Mouse (Mus musculus) layer of hippocampus, adult 2 months (tissue): ENCODE results near the gene Slc4a5. TPM values are rescaled to one million over a fixed set of nuclear protein-coding genes. Genes with fewer than 3 reads are reported as not detected.
A peak's percentile ranks its signal among the peaks of the same experiment; 100 is the strongest.

Source experiments
- DNase-seq, 2 experiments: peaks; one replicate each; pipeline ENCODE4 v3.0.0; 2022; ENCODE audit warnings: low spot score in 2 of 2
- H3K27ac ChIP-seq: fragments of 200-600 bp; 2 replicates; pipeline ENCODE4 v1.8.1; 2022
- H3K4me3 ChIP-seq: fragments of 200-600 bp; 2 replicates; pipeline ENCODE4 v1.8.1; 2022; ENCODE audit warnings: mild to moderate bottlenecking
- CTCF ChIP-seq: fragments of 200-600 bp; conservative IDR thresholded peaks from 2 replicates; pipeline ENCODE4 v1.8.1; 2022; ENCODE audit warnings: antibody characterized with exemption, mild to moderate bottlenecking, moderate library complexity
- total RNA-seq, 2 experiments: library from RNA; stranded (reverse); gene quantifications; 2 replicates each; pipeline ENCODE4 v1.2.3; 2021

Gene Slc4a5
- total RNA-seq, 2 experiments from 2014 or later = 0.44 to 0.98 TPM

DNA sequence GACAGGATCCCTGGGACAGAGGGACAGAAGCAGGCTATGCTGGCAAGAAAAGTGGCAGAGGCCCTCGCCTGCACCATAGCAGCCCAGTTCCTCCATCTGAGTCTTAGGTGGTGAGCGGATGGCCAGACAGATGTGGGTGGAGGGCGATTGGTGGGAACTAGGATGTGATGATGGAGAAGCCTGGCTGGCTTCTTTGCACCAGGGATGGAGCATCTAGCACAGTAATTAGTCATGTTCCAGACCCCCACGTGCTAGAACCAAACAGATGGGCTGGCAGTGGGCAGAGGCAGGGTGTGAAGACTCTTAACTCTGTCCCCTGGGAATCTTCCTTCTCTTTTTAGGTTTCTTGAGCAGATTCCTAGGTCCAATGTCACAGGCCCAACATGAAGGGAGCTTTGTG is 16.3 kb upstream of the Slc4a5 start:
- DNase-seq = peak in 1 of 2 experiments; percentile 8
- TF ChIP-seq CTCF = no peak
- Histone ChIP-seq H3K27ac (no peak overlapping the region), H3K4me3 (no peak overlapping the region)

DNA sequence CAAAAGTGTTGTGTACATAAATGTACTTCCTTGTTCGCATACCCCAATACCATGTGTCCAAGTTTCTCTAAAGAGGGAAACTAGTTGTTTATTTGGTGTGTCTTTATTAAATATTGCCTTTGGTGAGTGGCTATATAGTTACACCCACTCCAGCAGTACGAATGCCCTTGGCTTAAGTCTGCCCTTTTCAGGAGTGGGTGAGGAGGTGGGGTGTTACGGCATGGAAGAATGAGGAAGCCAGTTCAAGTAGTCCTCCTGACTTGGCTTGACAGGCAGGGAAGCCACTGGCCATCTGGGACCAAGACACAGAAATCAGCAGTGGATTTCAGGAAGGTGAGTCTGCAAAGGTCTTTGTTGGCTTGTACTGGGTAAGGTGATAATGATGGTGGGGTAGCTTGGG is 13.8 kb upstream of the Slc4a5 start:
- no peak overlapping the region for H3K27ac ChIP-seq
- DNase-seq = no peak
- no peak for TF ChIP-seq CTCF
- H3K4me3 ChIP-seq = no peak overlapping the region

DNA sequence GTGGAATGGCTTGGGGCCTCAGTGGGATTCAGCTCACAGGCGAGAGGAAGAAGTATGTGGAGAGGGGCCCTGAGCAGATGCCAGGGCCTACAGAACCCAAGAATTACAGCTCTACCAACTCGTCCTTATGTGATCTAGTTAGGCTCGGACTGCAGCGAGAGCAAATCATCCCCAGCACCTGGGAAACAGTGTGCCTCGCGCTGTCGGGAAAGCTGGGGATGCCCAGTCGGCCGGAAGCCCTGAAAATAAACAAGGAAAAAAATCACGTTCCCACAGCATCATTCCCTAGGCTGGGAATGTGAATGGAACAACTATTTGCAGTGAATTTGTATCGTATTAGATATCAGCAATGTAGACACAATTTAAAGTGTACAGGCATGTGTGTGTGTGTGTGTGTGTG is 13.3 kb upstream of the Slc4a5 start:
- no peak for TF ChIP-seq CTCF

DNA sequence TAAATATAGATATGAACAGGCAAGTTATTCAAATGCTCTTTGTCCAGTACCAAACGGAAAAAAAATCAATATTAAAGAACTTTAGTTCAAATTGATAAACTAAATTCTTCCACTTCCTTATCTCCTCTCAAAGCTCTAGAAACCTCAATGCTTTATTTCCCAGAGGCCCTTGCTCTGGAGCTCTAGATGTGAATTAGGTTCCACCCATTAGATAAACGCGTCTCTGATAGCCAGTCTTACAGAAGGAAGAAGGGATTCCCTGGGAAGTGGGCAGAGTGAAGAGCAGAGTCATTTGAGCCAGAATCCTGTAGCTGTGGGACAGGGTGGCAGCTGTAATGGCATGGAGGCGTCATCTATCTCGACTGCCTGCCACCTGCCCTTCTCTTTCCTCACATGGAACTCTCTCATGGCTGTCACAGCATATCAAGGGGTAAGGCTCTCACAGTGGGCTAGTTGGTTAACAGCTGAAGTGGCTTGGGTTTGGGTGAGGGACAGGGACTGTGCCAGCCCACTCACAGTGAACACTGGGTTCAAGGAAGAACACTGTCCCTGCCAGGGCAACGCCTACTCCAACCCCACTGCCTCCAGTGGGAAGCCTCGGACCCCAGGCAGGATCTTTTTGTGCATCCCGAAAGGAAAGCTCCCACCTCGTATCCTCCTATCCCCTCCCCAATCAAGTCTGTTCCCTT is 12.1 kb upstream of the Slc4a5 start:
- H3K27ac ChIP-seq = no peak overlapping the region
- H3K4me3 ChIP-seq = no peak overlapping the region
- no peak for DNase-seq
- no peak for TF ChIP-seq CTCF

More for the DNA sequence above, 13.3 kb upstream of the Slc4a5 start:
- Histone ChIP-seq H3K27ac (no peak overlapping the region), H3K4me3 (no peak overlapping the region)
- no peak for DNase-seq

DNA sequence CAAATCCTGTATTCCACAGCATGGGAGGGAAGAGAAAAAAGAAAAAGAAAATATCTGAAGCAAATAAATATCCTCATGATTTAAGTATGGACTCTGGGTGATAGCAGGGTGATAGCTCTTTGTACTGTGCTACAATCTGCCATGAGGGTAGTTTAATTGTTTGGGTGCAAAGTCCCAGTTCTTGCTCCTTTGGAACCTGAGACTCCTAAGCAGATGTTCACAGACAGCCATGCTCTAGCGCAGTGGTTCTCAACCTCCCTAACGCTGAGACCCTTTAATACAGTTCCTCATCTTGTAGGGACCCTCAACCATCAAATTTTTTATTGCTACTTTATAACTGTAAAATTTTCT is 11.6 kb upstream of the Slc4a5 start:
- no peak for TF ChIP-seq CTCF
- H3K4me3 ChIP-seq = no peak overlapping the region
- H3K27ac ChIP-seq = no peak overlapping the region
- no peak for DNase-seq

DNA sequence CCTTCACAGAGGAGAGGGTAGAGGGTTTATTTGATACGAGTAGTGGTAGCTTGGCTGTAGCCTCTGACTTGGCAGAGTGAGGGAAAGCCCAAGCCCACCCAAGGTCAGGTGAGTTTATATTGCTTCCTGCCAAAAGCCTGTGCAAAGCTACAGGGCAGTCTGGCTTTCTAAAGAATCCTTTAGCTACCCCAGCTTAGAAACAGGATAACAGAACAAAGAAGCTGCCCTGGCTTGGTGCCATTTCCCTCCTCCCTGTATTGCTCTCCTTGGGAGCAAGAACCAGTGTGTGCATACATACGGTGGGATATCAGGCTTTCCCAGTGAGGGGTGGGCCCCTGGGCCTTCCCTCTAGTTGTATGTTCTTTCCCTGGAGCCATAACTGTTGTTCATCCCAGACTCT is 9.1 kb upstream of the Slc4a5 start:
- no peak for TF ChIP-seq CTCF
- Histone ChIP-seq H3K27ac (no peak overlapping the region), H3K4me3 (no peak overlapping the region)
- no peak for DNase-seq

DNA sequence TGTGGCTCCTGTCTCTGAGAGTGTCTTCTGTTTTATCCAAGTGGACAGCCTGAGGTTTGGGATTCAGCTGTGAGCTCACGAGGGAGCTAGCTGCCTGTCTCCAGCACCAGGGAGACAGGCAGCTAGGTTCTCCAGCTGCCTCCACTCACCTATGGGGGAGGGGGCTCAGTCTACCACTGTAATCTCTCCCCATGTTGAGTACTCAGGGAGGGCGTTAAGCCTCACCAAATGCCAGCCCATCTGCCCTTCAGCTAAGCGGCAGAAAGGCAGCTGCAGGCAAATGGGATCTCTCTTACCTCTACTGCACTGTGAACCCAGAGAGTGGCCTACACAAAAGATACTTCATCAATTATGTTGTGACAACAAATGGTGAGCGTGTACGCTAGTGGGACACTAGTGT is 8.1 kb upstream of the Slc4a5 start:
- no peak overlapping the region for H3K27ac ChIP-seq
- no peak for TF ChIP-seq CTCF
- DNase-seq = no peak

DNA sequence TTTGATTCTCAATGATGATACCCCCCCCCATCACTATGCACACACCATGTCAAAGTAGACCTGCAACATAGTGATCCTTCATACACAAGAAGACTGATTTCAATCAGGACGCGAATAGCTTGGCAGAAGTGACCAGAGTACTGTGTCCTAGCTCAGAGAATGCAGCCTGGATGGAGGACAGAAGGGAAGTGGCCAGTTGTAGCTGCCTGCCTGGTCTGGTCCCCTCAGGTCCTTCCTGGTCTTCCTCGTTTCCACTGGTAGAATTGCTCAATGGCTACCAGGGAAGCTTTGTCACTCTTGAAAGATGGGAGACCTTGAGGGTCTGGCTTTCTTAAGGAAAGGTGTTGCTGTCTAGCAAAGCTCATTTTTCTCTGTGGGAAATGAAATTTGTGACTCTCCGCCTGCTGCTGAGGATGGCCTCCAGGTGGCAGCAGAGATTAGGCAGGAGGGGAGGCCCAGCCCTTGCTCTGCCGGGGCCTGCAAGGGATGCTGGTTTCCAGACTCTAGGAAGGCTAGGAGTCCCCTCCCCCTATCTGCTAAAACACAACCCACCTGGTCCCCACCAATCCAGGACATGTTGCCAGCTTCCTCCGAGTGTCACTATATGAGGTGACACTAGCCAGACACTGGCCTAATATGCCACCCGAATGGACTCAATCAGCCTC is 4.5 kb upstream of the Slc4a5 start:
- H3K27ac ChIP-seq = no peak overlapping the region
- peak; percentile 97 for TF ChIP-seq CTCF
- H3K4me3 ChIP-seq = no peak overlapping the region
- DNase-seq = peak; percentile 76 to 87

More for the DNA sequence above, 8.1 kb upstream of the Slc4a5 start:
- H3K4me3 ChIP-seq = no peak overlapping the region

DNA sequence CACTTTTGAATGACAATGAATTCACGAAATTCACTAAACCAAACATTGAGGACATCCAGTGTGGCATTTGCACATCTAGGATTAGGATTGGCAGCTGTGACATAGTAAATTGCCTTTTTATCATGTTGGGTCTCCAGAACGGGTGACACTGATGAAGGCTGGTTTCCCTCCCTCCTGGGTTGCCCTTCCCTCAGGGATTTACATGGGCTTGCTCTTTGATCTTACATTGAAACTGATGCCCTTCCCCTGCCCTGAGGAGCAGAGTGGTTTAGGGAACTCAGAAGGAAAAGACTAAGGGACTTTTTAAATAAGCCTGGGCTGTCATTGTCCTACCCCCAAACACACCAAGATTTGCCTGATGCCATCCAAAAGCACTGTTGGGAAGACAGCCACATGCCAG is 11.9 kb downstream of the Slc4a5 start:
- DNase-seq = no peak
- no peak for TF ChIP-seq CTCF
- Histone ChIP-seq H3K4me3 (no peak overlapping the region), H3K27ac (no peak overlapping the region)

DNA sequence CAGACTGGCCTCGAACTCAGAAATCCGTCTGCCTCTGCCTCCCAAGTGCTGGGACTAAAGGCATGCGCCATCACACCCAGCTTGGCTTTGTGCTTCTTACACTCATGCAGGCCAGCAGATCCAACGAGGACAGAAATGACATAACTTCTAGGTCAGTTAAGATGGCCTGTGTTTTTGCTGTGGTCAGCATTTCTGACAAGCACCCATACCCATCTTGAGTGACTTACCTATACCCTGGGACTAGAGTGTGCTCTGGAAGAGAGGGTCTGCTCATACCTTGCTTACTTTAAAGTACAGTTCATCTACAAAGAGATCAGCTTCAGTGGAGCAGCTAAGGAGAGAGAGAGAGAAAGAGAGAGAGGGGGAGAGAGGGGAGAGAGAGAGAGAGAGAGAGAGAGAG is 13.7 kb downstream of the Slc4a5 start:
- H3K4me3 ChIP-seq = no peak overlapping the region
- no peak overlapping the region for H3K27ac ChIP-seq
- no peak for TF ChIP-seq CTCF
- DNase-seq = no peak

DNA sequence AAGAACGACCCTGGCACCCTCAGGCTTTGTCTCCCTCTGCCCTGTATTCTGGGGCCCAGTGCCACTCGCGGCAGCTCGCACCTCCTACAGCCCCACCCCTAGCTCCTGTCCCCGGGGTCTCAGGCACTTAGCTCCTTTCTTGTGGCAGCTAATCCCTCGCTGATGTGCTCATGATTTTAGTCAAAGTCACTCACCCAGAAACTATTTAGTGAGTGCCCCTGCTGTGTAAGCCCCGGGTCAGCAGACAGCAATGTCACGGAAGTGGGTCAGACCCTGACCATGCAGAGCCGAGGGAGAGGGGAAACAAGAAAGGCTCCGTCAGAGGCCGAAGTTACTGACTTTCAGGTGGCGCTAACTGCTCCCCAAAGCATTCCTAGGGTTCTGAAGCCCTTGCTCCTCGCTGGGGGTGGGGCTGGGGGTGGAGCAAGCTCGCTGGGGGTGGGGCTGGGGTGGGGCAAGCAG is 14.7 kb downstream of the Slc4a5 start:
- DNase-seq = no peak
- no peak overlapping the region for H3K27ac ChIP-seq
- H3K4me3 ChIP-seq = peak overlapping the region; percentile 4; the same call in 1 of the 2 replicates
- TF ChIP-seq CTCF = no peak

DNA sequence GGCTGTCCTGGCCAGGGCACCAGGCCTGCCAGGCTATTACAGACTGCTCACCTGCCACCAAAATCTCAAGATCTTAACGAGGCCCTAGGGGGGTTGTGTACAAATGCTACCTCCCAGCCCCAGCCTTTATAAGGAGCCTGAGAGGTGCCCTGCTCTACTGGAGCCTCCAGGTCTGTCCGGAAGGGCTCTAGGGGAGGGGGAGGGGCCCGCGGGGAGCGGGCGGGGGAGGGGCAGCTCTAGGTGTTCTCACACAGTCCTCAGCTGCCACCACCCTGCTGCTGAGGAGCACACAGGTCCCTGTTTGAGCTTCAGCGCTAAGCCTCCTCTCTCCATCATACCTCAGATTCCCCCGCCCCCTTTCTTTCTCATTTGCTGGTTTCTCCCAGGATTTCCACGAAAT is 17.5 kb downstream of the Slc4a5 start:
- H3K4me3 ChIP-seq = no peak overlapping the region
- TF ChIP-seq CTCF = no peak
- H3K27ac ChIP-seq = no peak overlapping the region
- no peak for DNase-seq

DNA sequence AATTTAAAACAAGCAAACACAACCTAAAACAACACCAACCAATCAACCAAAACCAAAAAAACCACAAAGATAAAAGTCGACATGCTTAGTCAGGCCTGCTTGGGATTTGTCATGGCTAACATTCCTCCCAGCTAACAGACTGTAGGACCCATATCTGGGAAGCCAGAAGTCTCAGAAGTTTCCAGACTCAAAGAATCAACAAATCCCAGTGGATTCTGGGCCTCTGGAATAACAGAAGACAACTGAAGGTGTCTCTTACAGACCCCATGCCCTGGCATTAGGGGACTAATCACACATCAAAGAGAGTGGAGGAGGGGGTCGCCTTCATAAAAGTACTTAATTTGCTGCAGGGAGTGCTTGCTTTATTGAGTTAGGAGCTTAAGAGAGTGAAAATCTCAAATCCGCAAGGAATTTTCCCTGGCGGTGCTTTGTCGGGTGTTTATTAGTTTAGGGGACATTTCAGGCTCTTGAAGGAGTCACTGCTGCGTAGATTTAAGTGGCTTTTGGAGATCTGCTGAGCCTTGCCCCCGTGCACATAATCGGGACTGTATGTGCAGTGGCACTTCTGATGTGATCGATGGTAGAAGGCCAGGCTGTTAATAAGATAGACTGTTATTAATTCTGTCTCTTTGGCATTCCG is 24.9 kb downstream of the Slc4a5 start:
- Histone ChIP-seq H3K27ac (no peak overlapping the region), H3K4me3 (no peak overlapping the region)
- TF ChIP-seq CTCF = no peak
- no peak for DNase-seq

DNA sequence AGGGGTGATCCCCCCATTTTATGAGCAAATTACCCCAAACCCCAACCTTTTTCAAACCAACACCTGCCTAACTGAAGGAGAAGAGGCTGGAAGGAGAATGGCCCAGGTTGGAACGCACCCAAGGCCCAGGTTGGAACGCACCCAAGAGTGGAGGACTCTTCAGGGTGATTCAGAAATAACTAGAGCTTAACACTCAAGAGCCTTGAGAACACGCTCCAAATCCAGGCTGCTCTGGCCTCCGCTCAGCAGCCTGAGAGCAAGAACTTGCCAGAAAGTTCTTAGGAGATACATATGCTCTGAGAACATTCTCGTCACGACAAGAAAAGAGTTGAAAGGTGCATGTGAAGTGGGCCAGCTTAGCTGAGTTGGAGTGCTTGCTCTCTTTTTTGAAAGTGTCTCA is 25.5 kb downstream of the Slc4a5 start:
- Histone ChIP-seq H3K4me3 (no peak overlapping the region), H3K27ac (no peak overlapping the region)
- no peak for TF ChIP-seq CTCF
- DNase-seq = peak; percentile 11 to 22
